Mouse (Mus musculus) MEL (cell line): ENCODE results near the gene Il33. TPM values are rescaled to one million over a fixed set of nuclear protein-coding genes. Genes with fewer than 3 reads are reported as not detected.

ENCODE experiments used
- DNase-seq: peaks from one replicate; pipeline ENCODE4 v3.0.0; 2011; ENCODE audit warnings: low read depth, low spot score
- H3K27ac ChIP-seq: 2 replicates; pipeline ENCODE4 v1.5.1; 2012; ENCODE audit warnings: low read depth, mild to moderate bottlenecking, control low read depth, low read length, moderate library complexity; ENCODE audit not compliant: control insufficient read depth
- H3K27me3 ChIP-seq, 2 experiments: fragments of 150-350 bp in 1 of 2; sonication (generic) in 1 of 2; 2 replicates each; pipeline ENCODE4 v1.6.1; 2012; ENCODE audit warnings: low read length in 2 of 2, mild to moderate bottlenecking in 2 of 2, improper control_type of control experiment in 1 of 2, moderate library complexity in 1 of 2; ENCODE audit not compliant: insufficient read depth in 2 of 2, control insufficient read depth in 1 of 2
- H3K36me3 ChIP-seq, 2 experiments: 2 replicates each; pipeline ENCODE4 v1.6.1; 2012 to 2014; ENCODE audit warnings: low read length in 2 of 2, improper control_type of control experiment in 1 of 2, inconsistent platforms in 1 of 2, mild to moderate bottlenecking in 1 of 2; ENCODE audit not compliant: insufficient read depth in 2 of 2, control insufficient read depth in 1 of 2
- H3K4me1 ChIP-seq, 2 experiments: fragments of 150-350 bp in 1 of 2; sonication (generic) in 1 of 2; 2 replicates each; pipeline ENCODE4 v1.6.1; 2012; ENCODE audit warnings: low read length in 2 of 2, improper control_type of control experiment in 1 of 2, mild to moderate bottlenecking in 1 of 2; ENCODE audit not compliant: insufficient read depth in 2 of 2, control insufficient read depth in 1 of 2
- H3K4me3 ChIP-seq, 2 experiments: fragments of 150-350 bp in 1 of 2; sonication (generic) in 1 of 2; 2 replicates each; pipeline ENCODE4 v1.5.1; 2012; ENCODE audit warnings: low read depth in 2 of 2, low read length in 2 of 2, mild to moderate bottlenecking in 2 of 2, moderate library complexity in 2 of 2, control low read depth in 1 of 2, improper control_type of control experiment in 1 of 2; ENCODE audit not compliant: control insufficient read depth in 1 of 2, insufficient read depth in 1 of 2
- H3K79me2 ChIP-seq: 2 replicates; pipeline ENCODE4 v1.6.1; 2012; ENCODE audit warnings: mild to moderate bottlenecking, low read length, moderate library complexity; ENCODE audit not compliant: control insufficient read depth, poor library complexity, insufficient read depth
- H3K9ac ChIP-seq: 2 replicates; pipeline ENCODE4 v1.6.1; 2012; ENCODE audit warnings: low read depth, mild to moderate bottlenecking, control low read depth, low read length, moderate library complexity; ENCODE audit not compliant: control insufficient read depth, poor library complexity, severe bottlenecking
- H3K9me3 ChIP-seq: fragments of 150-350 bp; sonication (generic); replicated peaks from 2 replicates; pipeline ENCODE4 v1.6.1; 2012; ENCODE audit warnings: mild to moderate bottlenecking, low read length, improper control_type of control experiment, moderate library complexity; ENCODE audit not compliant: insufficient read depth
- CHD1 ChIP-seq: IDR thresholded peaks from 2 replicates; pipeline ENCODE4 v1.6.1; 2012; ENCODE audit warnings: low read depth, mild to moderate bottlenecking, inconsistent platforms, low read length, improper control_type of control experiment
- CHD2 ChIP-seq: IDR thresholded peaks from 2 replicates; pipeline ENCODE4 v1.6.1; 2011; ENCODE audit warnings: low read length, improper control_type of control experiment
- CTCF ChIP-seq, 3 experiments: IDR thresholded peaks in 2 of 3; conservative IDR thresholded peaks in 1 of 3; 2 replicates each; pipeline ENCODE4 v1.5.1; 2011 to 2012; ENCODE audit warnings: low read length in 3 of 3, low read depth in 2 of 3, mild to moderate bottlenecking in 2 of 3, improper control_type of control experiment in 1 of 3, inconsistent platforms in 1 of 3, mixed read lengths in 1 of 3, moderate library complexity in 1 of 3; ENCODE audit not compliant: control insufficient read depth in 1 of 3, insufficient read depth in 1 of 3, poor library complexity in 1 of 3, severe bottlenecking in 1 of 3
- ETS1 ChIP-seq: IDR thresholded peaks from 2 replicates; pipeline ENCODE4 v1.6.1; 2012; ENCODE audit warnings: low read depth, mild to moderate bottlenecking, inconsistent platforms, low read length, improper control_type of control experiment, moderate library complexity
- GATA1 ChIP-seq: IDR thresholded peaks from 2 replicates; pipeline ENCODE4 v1.6.1; 2011; ENCODE audit warnings: low read depth, low read length, improper control_type of control experiment
- JUND ChIP-seq: IDR thresholded peaks from 2 replicates; pipeline ENCODE4 v1.6.1; 2011; ENCODE audit warnings: low read depth, mild to moderate bottlenecking, improper control_type of control experiment, low read length
- MAX ChIP-seq: IDR thresholded peaks from 2 replicates; pipeline ENCODE4 v1.6.1; 2011; ENCODE audit warnings: low read length, improper control_type of control experiment
- MEF2A ChIP-seq: IDR thresholded peaks from 2 replicates; pipeline ENCODE4 v1.6.1; 2014; ENCODE audit warnings: low read depth, mild to moderate bottlenecking, inconsistent platforms, low read length, improper control_type of control experiment; ENCODE audit not compliant: poor library complexity, insufficient replicate concordance, severe bottlenecking; ENCODE audit errors: extremely low read depth
- MXI1 ChIP-seq: IDR thresholded peaks from 2 replicates; pipeline ENCODE4 v1.6.1; 2011; ENCODE audit warnings: mild to moderate bottlenecking, low read depth, low read length, improper control_type of control experiment
- MYC ChIP-seq: IDR thresholded peaks from 2 replicates; pipeline ENCODE4 v1.6.1; 2011; ENCODE audit warnings: low read depth, mild to moderate bottlenecking, low read length, improper control_type of control experiment, moderate library complexity
- NELFE ChIP-seq: IDR thresholded peaks from 2 replicates; pipeline ENCODE4 v1.6.1; 2011; ENCODE audit warnings: low read depth, low read length, improper control_type of control experiment
- POLR2A ChIP-seq, 2 experiments: IDR thresholded peaks; 2 replicates each; pipeline ENCODE4 v1.6.1; 2011 to 2012; ENCODE audit warnings: low read length in 2 of 2, mild to moderate bottlenecking in 2 of 2, control low read depth in 1 of 2, improper control_type of control experiment in 1 of 2, low read depth in 1 of 2, moderate library complexity in 1 of 2; ENCODE audit not compliant: control insufficient read depth in 1 of 2, insufficient read depth in 1 of 2, poor library complexity in 1 of 2
- POLR2AphosphoS2 ChIP-seq: IDR thresholded peaks from 2 replicates; pipeline ENCODE4 v1.6.1; 2011; ENCODE audit warnings: low read length, improper control_type of control experiment
- RAD21 ChIP-seq: IDR thresholded peaks from 2 replicates; pipeline ENCODE4 v1.6.1; 2011; ENCODE audit warnings: mild to moderate bottlenecking, low read depth, low read length, improper control_type of control experiment
- RCOR1 ChIP-seq: IDR thresholded peaks from 2 replicates; pipeline ENCODE4 v1.6.1; 2012; ENCODE audit warnings: low read depth, mild to moderate bottlenecking, inconsistent platforms, low read length, improper control_type of control experiment
- SIN3A ChIP-seq: IDR thresholded peaks from 2 replicates; pipeline ENCODE4 v1.6.1; 2012; ENCODE audit warnings: low read length, improper control_type of control experiment, inconsistent platforms
- SMC3 ChIP-seq: IDR thresholded peaks from 2 replicates; pipeline ENCODE4 v1.6.1; 2011; ENCODE audit warnings: low read depth, low read length, improper control_type of control experiment
- TAL1 ChIP-seq: IDR thresholded peaks from 2 replicates; pipeline ENCODE4 v1.6.1; 2012; ENCODE audit warnings: mild to moderate bottlenecking, inconsistent platforms, low read length, moderate library complexity, mixed read lengths
- TBP ChIP-seq: IDR thresholded peaks from 2 replicates; pipeline ENCODE4 v1.8.0; 2011; ENCODE audit warnings: low read depth, low read length, improper control_type of control experiment
- TCF12 ChIP-seq: IDR thresholded peaks from 2 replicates; pipeline ENCODE4 v1.6.1; 2014; ENCODE audit warnings: low read depth, mild to moderate bottlenecking, inconsistent platforms, low read length, improper control_type of control experiment, moderate library complexity
- USF1 ChIP-seq: IDR thresholded peaks from 2 replicates; pipeline ENCODE4 v1.6.1; 2014; ENCODE audit warnings: low read depth, mild to moderate bottlenecking, inconsistent platforms, low read length, improper control_type of control experiment, moderate library complexity
- USF2 ChIP-seq, 2 experiments: IDR thresholded peaks; 2 replicates each; pipeline ENCODE4 v1.6.1; 2011 to 2012; ENCODE audit warnings: improper control_type of control experiment in 2 of 2, low read length in 2 of 2, borderline replicate concordance in 1 of 2, inconsistent platforms in 1 of 2, low read depth in 1 of 2, mild to moderate bottlenecking in 1 of 2; ENCODE audit not compliant: insufficient read depth in 1 of 2
- ZKSCAN1 ChIP-seq: IDR thresholded peaks from 2 replicates; pipeline ENCODE4 v1.6.1; 2012; ENCODE audit warnings: low read depth, mild to moderate bottlenecking, inconsistent platforms, low read length, improper control_type of control experiment, moderate library complexity
- ZMIZ1 ChIP-seq: IDR thresholded peaks from 2 replicates; pipeline ENCODE4 v1.6.1; 2012; ENCODE audit warnings: low read depth, mild to moderate bottlenecking, inconsistent platforms, low read length, improper control_type of control experiment, moderate library complexity
- ZNF384 ChIP-seq: IDR thresholded peaks from 2 replicates; pipeline ENCODE4 v1.6.1; 2012; ENCODE audit warnings: low read depth, mild to moderate bottlenecking, inconsistent platforms, low read length, improper control_type of control experiment
- polyA plus RNA-seq, 2 experiments: library from polyadenylated mRNA; stranded (reverse) in 1 of 2; unstranded in 1 of 2; fragments of >175 nt in 1 of 2; fragments of >200 nt in 1 of 2; gene quantifications; 2 replicates each; pipeline versions ENCODE4 v1.2.1 to v1.2.4; 2012; ENCODE audit warnings: low replicate concordance in 2 of 2, low read depth in 1 of 2; ENCODE audit not compliant: insufficient read length in 2 of 2, insufficient read depth in 1 of 2, missing spikeins in 1 of 2
- total RNA-seq: library from RNA; depleted of rRNA; stranded (reverse); fragments of 300-350 nt; gene quantifications from 2 replicates; pipeline ENCODE4 v1.2.3, GENCODE M21; 2012

Il33 gene
- total and polyA plus RNA-seq, 3 experiments, result 0.17 TPM; not detected in 2

GRCm38 (mm10) chr19:29960906-29961305 is 36.0 kb downstream of the Il33 start:
- Histone ChIP-seq H3K36me3 (no peaks in the 10 kb centered on the region), H3K9ac (no peak overlapping the region), H3K27me3 (no peaks in the 10 kb centered on the region; a peak in 2 of 4 replicates), H3K27ac (no peak overlapping the region), H3K9me3 (no peaks in the 10 kb centered on the region), H3K4me3 (no peak overlapping the region), H3K4me1 (peaks cover 0 to 1% of the 10 kb centered on the region in 2 experiments; a peak in 2 of 4 replicates), H3K79me2 (no peaks in the 10 kb centered on the region)
- TF ChIP-seq MEF2A (no peak), CTCF (IDR thresholded peaks at IDR 0.05 in 2 of 3, conservative IDR thresholded peaks at IDR 0.05 in 1 of 3; ENCODE audit: control insufficient read depth in 1 of 3, insufficient read depth in 1 of 3, low read depth in 2 of 3, low read length in 3 of 3, poor library complexity in 1 of 3, severe bottlenecking in 1 of 3) (no peak), RCOR1 (no peak), TAL1 (no peak), RAD21 (no peak), ZNF384 (no peak), SMC3 (no peak), TBP (no peak), POLR2A (IDR thresholded peaks at IDR 0.05; ENCODE audit: control insufficient read depth in 1 of 2, insufficient read depth in 1 of 2, low read depth in 1 of 2, low read length in 2 of 2, poor library complexity in 1 of 2) (no peak), SIN3A (no peak), CHD2 (no peak), MAX (no peak)
- no peak for DNase-seq

- no peaks in the 10 kb centered on the region for H3K9me3 ChIP-seq
- no peak overlapping the region for H3K4me3 ChIP-seq
- no peak overlapping the region for H3K27ac ChIP-seq
- no peak for TF ChIP-seq JUND
- TF ChIP-seq MXI1, result no peak
- no peak for TF ChIP-seq POLR2AphosphoS2
- TF ChIP-seq USF1, result no peak
- TF ChIP-seq MYC, result no peak
- TF ChIP-seq ZKSCAN1, result no peak
- TF ChIP-seq USF2 (IDR thresholded peaks at IDR 0.05; ENCODE audit: borderline replicate concordance in 1 of 2, insufficient read depth in 1 of 2, low read depth in 1 of 2, low read length in 2 of 2), result no peak
- no peak for TF ChIP-seq GATA1
- TF ChIP-seq ZMIZ1, result no peak
- no peak for TF ChIP-seq MAX
- no peak for TF ChIP-seq SMC3
- no peak for TF ChIP-seq RCOR1
- TF ChIP-seq ETS1, result no peak
- no peak for TF ChIP-seq TCF12
- TF ChIP-seq NELFE, result no peak
- no peak for TF ChIP-seq CHD1
- H3K4me1 ChIP-seq, result no peaks in the 10 kb centered on the region
- no peaks in the 10 kb centered on the region for H3K79me2 ChIP-seq
- H3K36me3 ChIP-seq, result no peaks in the 10 kb centered on the region
- no peaks in the 10 kb centered on the region; a peak in 2 of 4 replicates for H3K27me3 ChIP-seq
- no peak for DNase-seq
- H3K9ac ChIP-seq, result no peak overlapping the region
Measured at GRCm38 (mm10) chr19:29961842-29962241, 36.9 kb downstream of the Il33 start.
